Mouse (Mus musculus) limb, embryonic 14.5 days (tissue): ENCODE results near the gene Zbtb18. TPM values are rescaled to one million over a fixed set of nuclear protein-coding genes. Genes with fewer than 3 reads are reported as not detected.
"Not testable (repeated sequence)": the region's sequence is repeated elsewhere in the genome, so short reads cannot be mapped to it uniquely, and the experiment has no call there.

Source experiments
- ATAC-seq: fragments of 200-750 bp; cut with Nextera tagmentation; 2 replicates; pipeline ENCODE4 v1.8.0; 2017; ENCODE audit warnings: low read depth, moderate number of reproducible peaks, moderate TSS enrichment; ENCODE audit not compliant: low FRiP score
- DNase-seq: peaks from one replicate; pipeline ENCODE4 v3.0.0-alpha.2; 2015; ENCODE audit warnings: low spot score
- H3K27ac ChIP-seq: fragments of 300-500 bp; sonication (generic); replicated peaks from 2 replicates; pipeline ENCODE4 v1.5.1; 2014; ENCODE audit warnings: low read depth, mild to moderate bottlenecking, low read length, moderate library complexity, mixed read lengths
- H3K27me3 ChIP-seq: fragments of 300-500 bp; sonication (generic); 2 replicates; pipeline ENCODE4 v1.6.1; 2014; ENCODE audit warnings: low read length, mixed read lengths; ENCODE audit not compliant: control insufficient read depth, insufficient read depth
- H3K36me3 ChIP-seq: fragments of 300-500 bp; sonication (generic); 2 replicates; pipeline ENCODE4 v1.6.1; 2014; ENCODE audit warnings: mild to moderate bottlenecking, low read length, moderate library complexity, mixed read lengths; ENCODE audit not compliant: control insufficient read depth, insufficient read depth
- H3K4me1 ChIP-seq: fragments of 300-500 bp; sonication (generic); 2 replicates; pipeline ENCODE4 v1.6.1; 2014; ENCODE audit warnings: antibody characterized with exemption, low read length, mixed read lengths; ENCODE audit not compliant: control insufficient read depth, insufficient read depth
- H3K4me2 ChIP-seq: fragments of 300-500 bp; sonication (generic); replicated peaks from 2 replicates; pipeline ENCODE4 v1.6.1; 2014; ENCODE audit warnings: low read depth, mild to moderate bottlenecking, low read length, moderate library complexity; ENCODE audit not compliant: severe bottlenecking
- H3K4me3 ChIP-seq: fragments of 300-500 bp; sonication (generic); replicated peaks from 2 replicates; pipeline ENCODE4 v1.5.1; 2014; ENCODE audit warnings: low read length
- H3K9ac ChIP-seq: fragments of 300-500 bp; sonication (generic); 2 replicates; pipeline ENCODE4 v1.6.1; 2014; ENCODE audit warnings: mild to moderate bottlenecking, low read depth, low read length, moderate library complexity; ENCODE audit not compliant: severe bottlenecking
- H3K9me3 ChIP-seq: fragments of 300-500 bp; sonication (generic); 2 replicates; pipeline ENCODE4 v1.6.1; 2016; ENCODE audit warnings: low read length; ENCODE audit not compliant: control insufficient read depth
- POLR2A ChIP-seq: fragments of 200-500 bp; IDR thresholded peaks from 2 replicates; pipeline ENCODE4 v1.8.0; 2012; ENCODE audit warnings: inconsistent platforms, mild to moderate bottlenecking, moderate library complexity, borderline replicate concordance; ENCODE audit not compliant: insufficient read depth, insufficient read length; ENCODE audit errors: extremely low read depth
- WGBS: fragments of 180-500 bp; shearing (Covaris S2); extraction: QIAGEN DNeasy Blood & Tissue Kit; methylation state at CpG from one replicate; pipeline ENCODE4 v1.1.7; 2014; 5-methylcytosine and 5-hydroxymethylcytosine counted together
- polyA plus RNA-seq, 2 experiments: library from polyadenylated mRNA; depleted of rRNA in 1 of 2; stranded (reverse) in 1 of 2; unstranded in 1 of 2; fragments of >200 nt; fragmentation: Nextera tagmentation in 1 of 2; extraction: Ambion mirVana in 1 of 2; gene quantifications; 2 replicates each; pipeline versions ENCODE4 v1.2.1 to v1.2.3; 2012 to 2014

Zbtb18 gene
- polyA plus RNA-seq, 2 experiments, result 3.1 to 20.2 TPM

DNA sequence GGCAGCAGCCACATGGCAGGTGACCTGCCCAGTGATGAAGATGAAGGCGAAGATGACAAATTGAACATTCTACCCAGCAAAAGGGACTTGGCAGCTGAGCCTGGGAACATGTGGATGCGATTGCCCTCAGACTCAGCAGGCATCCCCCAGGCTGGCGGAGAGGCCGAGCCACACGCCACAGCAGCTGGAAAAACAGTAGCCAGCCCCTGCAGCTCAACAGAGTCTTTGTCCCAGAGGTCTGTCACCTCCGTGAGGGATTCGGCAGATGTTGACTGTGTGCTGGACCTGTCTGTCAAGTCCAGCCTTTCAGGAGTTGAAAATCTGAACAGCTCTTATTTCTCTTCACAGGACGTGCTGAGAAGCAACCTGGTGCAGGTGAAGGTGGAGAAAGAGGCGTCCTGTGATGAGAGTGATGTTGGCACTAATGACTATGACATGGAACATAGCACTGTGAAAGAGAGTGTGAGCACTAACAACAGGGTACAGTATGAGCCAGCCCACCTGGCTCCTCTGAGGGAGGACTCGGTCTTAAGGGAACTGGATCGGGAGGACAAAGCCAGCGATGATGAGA lies 5.5 kb downstream of the Zbtb18 start:
- Histone ChIP-seq H3K36me3 (peaks cover 18% of the 10 kb centered on the region), H3K9me3 (no peaks in the 10 kb centered on the region), H3K27me3 (no peaks in the 10 kb centered on the region), H3K9ac (no peak overlapping the region), H3K4me2 (no peak overlapping the region), H3K27ac (no peak overlapping the region), H3K4me1 (peaks cover 28% of the 10 kb centered on the region), H3K4me3 (no peak overlapping the region)
- 60% methylated on average over 12 of the region's 12 CpGs for WGBS
- ATAC-seq (no peak), DNase-seq (no peak)
- TF ChIP-seq POLR2A, result no peak

DNA sequence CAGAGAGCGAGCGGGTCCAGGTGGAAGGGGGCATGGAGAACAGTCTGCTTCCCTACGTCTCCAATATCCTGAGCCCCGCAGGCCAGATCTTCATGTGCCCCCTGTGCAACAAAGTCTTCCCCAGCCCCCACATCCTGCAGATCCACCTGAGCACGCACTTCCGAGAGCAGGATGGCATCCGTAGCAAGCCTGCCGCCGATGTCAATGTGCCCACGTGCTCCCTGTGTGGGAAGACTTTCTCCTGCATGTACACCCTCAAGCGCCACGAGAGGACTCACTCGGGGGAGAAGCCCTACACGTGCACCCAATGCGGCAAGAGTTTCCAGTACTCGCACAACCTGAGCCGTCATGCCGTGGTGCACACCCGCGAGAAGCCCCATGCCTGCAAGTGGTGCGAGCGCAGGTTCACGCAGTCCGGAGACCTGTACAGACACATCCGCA lies 6.0 kb downstream of the Zbtb18 start:
- Histone ChIP-seq H3K4me1 (peaks cover 28% of the 10 kb centered on the region), H3K9ac (no peak overlapping the region), H3K27me3 (no peaks in the 10 kb centered on the region), H3K4me2 (no peak overlapping the region), H3K4me3 (no peak overlapping the region), H3K36me3 (peaks cover 18% of the 10 kb centered on the region), H3K9me3 (no peaks in the 10 kb centered on the region), H3K27ac (no peak overlapping the region)
- no peak for TF ChIP-seq POLR2A
- 93% methylated on average over 25 of the region's 25 CpGs for WGBS
- DNase-seq, result no peak
- no peak for ATAC-seq

DNA sequence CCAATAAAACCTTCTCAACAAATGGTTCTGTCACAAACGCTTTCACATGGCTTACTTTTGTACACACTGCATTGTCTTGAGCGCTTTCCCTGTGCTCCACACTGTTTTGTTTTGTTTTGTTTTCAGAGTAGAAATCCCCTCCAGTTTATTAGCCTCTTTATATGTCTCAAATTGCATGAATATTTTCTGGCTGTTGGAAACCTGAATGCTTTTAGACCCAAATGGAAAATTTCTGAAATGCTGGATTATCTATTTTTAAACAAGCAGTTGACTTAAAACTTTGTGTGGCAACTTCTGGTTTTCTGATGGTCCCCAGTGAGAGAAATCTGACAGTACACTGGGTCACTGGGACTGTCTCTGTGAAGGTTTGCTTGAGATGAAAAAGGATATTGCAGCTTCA lies 6.8 kb downstream of the Zbtb18 start:
- Histone ChIP-seq H3K4me1 (peaks cover 24% of the 10 kb centered on the region), H3K9ac (no peak overlapping the region), H3K27ac (no peak overlapping the region), H3K27me3 (no peaks in the 10 kb centered on the region), H3K4me3 (no peak overlapping the region), H3K36me3 (peaks cover 18% of the 10 kb centered on the region), H3K4me2 (no peak overlapping the region), H3K9me3 (no peaks in the 10 kb centered on the region)
- 79% methylated on average over 2 of the region's 2 CpGs for WGBS
- ATAC-seq (no peak), DNase-seq (no peak)
- no peak for TF ChIP-seq POLR2A

DNA sequence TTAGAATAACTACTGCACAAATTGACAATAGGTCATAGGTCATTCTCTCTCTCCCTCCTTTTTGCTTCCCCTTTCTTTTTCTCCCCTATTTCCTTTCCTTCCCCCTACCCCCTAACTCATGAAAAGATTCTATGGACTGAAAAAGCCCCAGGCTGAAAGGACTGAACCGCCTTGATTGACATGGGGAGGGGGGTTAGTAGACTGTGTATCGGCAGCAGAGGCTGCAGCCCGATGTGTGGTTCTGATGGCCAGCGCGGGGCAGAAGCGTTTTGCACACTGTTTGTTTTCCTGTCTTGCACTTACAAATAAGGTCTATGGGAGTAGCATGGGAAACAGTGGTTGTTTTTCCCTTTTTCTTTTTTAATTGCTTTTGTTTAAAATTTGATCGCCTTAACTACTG lies 7.7 kb downstream of the Zbtb18 start:
- WGBS, result 87% methylated on average over 7 of the region's 7 CpGs
- not testable (repeated sequence) for H3K27ac ChIP-seq

DNA sequence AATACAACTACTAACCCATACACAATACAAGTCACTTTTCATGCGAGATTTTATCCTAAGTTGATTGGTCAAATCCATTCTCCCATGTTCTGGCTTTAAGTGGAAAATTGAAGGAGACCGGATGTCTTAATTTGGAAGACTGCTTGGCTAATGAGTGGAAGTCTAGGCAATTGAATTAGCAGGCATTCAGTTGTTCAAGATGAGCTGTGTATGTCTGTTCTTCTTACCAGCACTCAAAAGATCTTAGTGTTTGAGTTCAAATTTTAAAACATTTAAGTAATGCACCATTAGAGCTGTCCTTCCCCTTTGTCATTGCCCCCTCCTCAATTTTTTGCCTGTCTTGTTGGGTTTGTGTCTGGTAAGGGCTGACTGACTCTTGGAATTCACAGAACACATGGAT lies 8.9 kb downstream of the Zbtb18 start:
- Histone ChIP-seq H3K27ac (no peak overlapping the region), H3K4me2 (no peak overlapping the region), H3K9ac (no peak overlapping the region), H3K4me3 (no peak overlapping the region), H3K4me1 (peaks cover 14% of the 10 kb centered on the region), H3K36me3 (peaks cover 18% of the 10 kb centered on the region), H3K27me3 (no peaks in the 10 kb centered on the region), H3K9me3 (no peaks in the 10 kb centered on the region)
- ATAC-seq (no peak), DNase-seq (no peak)
- no peak for TF ChIP-seq POLR2A
- 89% methylated on average over 2 of the region's 2 CpGs for WGBS

More for the DNA sequence above, 7.7 kb downstream of the Zbtb18 start:
- peaks cover 20% of the 10 kb centered on the region for H3K4me1 ChIP-seq
- not testable (repeated sequence) for DNase-seq, ATAC-seq, H3K27me3 ChIP-seq, H3K4me2 ChIP-seq, H3K9ac ChIP-seq, H3K4me3 ChIP-seq, H3K9me3 ChIP-seq
- H3K36me3 ChIP-seq, result peaks cover 18% of the 10 kb centered on the region

DNA sequence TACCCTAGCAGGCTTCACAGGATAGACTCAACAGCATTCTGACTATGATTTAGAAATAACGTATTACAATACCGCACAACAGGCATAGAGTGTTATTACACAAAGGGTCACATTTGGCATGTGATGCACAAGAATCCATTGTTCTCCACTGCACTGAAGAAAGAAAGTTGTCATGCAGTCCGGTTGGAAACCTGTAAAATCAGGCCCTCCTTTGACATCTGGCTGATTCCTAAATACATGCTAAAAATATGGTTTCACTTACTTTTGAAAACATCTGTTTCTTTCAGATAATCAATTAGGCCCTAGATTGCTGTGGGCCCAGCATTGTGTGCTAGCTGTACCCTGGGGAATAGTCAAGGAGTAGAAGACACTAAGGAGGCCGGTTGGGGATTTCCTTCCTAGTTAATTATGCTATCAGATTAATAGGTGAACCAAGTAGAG lies 9.9 kb downstream of the Zbtb18 start:
- ATAC-seq, result no peak
- H3K9ac ChIP-seq, result no peak overlapping the region

More for the DNA sequence above, 9.9 kb downstream of the Zbtb18 start:
- H3K36me3 ChIP-seq, result peaks cover 18% of the 10 kb centered on the region
- 45% methylated on average over 4 of the region's 4 CpGs for WGBS
- H3K4me2 ChIP-seq, result no peak overlapping the region
- H3K9me3 ChIP-seq, result no peaks in the 10 kb centered on the region
- peaks cover 6% of the 10 kb centered on the region; the same call in 1 of the 2 replicates for H3K4me1 ChIP-seq
- no peaks in the 10 kb centered on the region for H3K27me3 ChIP-seq
- TF ChIP-seq POLR2A, result no peak
- H3K27ac ChIP-seq, result no peak overlapping the region
- DNase-seq, result no peak
- H3K4me3 ChIP-seq, result no peak overlapping the region
